In genomic region chr6:122309446-122309960, GRCm38 (mm10) we compare ENCODE assay signal across 8 mouse cellular contexts. TPM values are rescaled to one million over a fixed set of nuclear protein-coding genes. Genes with fewer than 3 reads are reported as not detected.
DNase-seq lines count a peak whose midpoint lies in the region; ATAC-seq and TF ChIP-seq lines count a peak whose summit lies in the region.

No protein-coding gene starts in this region.

- H3K9ac ChIP-seq in hindbrain, postnatal 0 days (replicated peaks; ENCODE audit: low read length): peak overlapping the region; percentile 75
- H3K9ac ChIP-seq in midbrain, embryonic 15.5 days: peak overlapping the region; percentile 80

- ATAC-seq in common myeloid progenitor, adult 5-6 weeks (replicated peaks; ENCODE audit: low read depth, poor library complexity, severe bottlenecking): peak; percentile 8
- no peak for ATAC-seq in hindbrain, postnatal 0 days
- ATAC-seq in midbrain, embryonic 15.5 days (replicated peaks): no peak

- TF ChIP-seq POLR2A in kidney, adult 2 months (IDR thresholded peaks at IDR 0.05; ENCODE audit: low read depth, low read length): no peak

- H3K27me3 ChIP-seq in kidney, adult 2 months (replicated peaks; ENCODE audit: control insufficient read depth, insufficient read depth, low read length): no peaks in the 10 kb centered on the region
- H3K27me3 ChIP-seq in hindbrain, postnatal 0 days (ENCODE audit: insufficient read depth, low read length): no peaks in the 10 kb centered on the region
- H3K27me3 ChIP-seq in midbrain, embryonic 15.5 days (replicated peaks): no peaks in the 10 kb centered on the region

- H3K4me3 ChIP-seq in kidney, adult 2 months (ENCODE audit: insufficient read depth, low read depth, low read length): peak overlapping the region; percentile 86
- peak overlapping the region; percentile 79 for H3K4me3 ChIP-seq in hindbrain, postnatal 0 days (ENCODE audit: low read length)
- H3K4me3 ChIP-seq in midbrain, embryonic 15.5 days: peak overlapping the region; percentile 84

- under 1% methylated on average over 11 of the region's 11 CpGs for WGBS in kidney, adult 2 months
- WGBS in hindbrain, postnatal 0 days: 9% methylated on average over 11 of the region's 11 CpGs
- 12% methylated on average over 11 of the region's 11 CpGs for WGBS in midbrain, embryonic 15.5 days

- peaks cover 6% of the 10 kb centered on the region for H3K36me3 ChIP-seq in kidney, adult 2 months (ENCODE audit: control insufficient read depth, insufficient read depth, low read length)
- peaks cover 15% of the 10 kb centered on the region; the same call in 1 of the 2 replicates for H3K36me3 ChIP-seq in hindbrain, postnatal 0 days (ENCODE audit: insufficient read depth, low read length)
- H3K36me3 ChIP-seq in midbrain, embryonic 15.5 days (replicated peaks): peaks cover 9% of the 10 kb centered on the region; the same call in 1 of the 2 replicates

- intact Hi-C loops in left cerebral cortex, postnatal 36 days (cut with DNase I): loop anchor here (2.0 kb wide), 2 partner anchors 29 to 51 kb away; no protein-coding TSS in a partner anchor

- no peak for TF ChIP-seq CTCF in kidney, adult 2 months (conservative IDR thresholded peaks at IDR 0.05; ENCODE audit: insufficient read depth, insufficient read length, low read depth, low read length)
- TF ChIP-seq CTCF in hindbrain, postnatal 0 days (IDR thresholded peaks at IDR 0.05; ENCODE audit: low read depth): no peak

- peak overlapping the region; percentile 65 for H3K27ac ChIP-seq in kidney, adult 2 months (ENCODE audit: insufficient read depth, low read depth, low read length)
- H3K27ac ChIP-seq in hindbrain, postnatal 0 days: no peak overlapping the region; the same call in 1 of the 2 replicates
- H3K27ac ChIP-seq in midbrain, embryonic 15.5 days: peak overlapping the region; percentile 78

- peak overlapping the region; percentile 84 for H3K4me2 ChIP-seq in hindbrain, postnatal 0 days (ENCODE audit: low read depth, low read length)
- peak overlapping the region; percentile 90 for H3K4me2 ChIP-seq in midbrain, embryonic 15.5 days

- no peak for DNase-seq in kidney, adult 2 months
- DNase-seq in kidney, postnatal 36 days: no peak
- DNase-seq in hindbrain, postnatal 0 days (ENCODE audit: low spot score): no peak
- no peak for DNase-seq in cerebellum, adult 8-10 months
- no peak for DNase-seq in left cerebral cortex, postnatal 36 days (ENCODE audit: low spot score in 2 of 2)
- DNase-seq in right cerebral cortex, postnatal 4 days: no peak

- H3K9me3 ChIP-seq in hindbrain, postnatal 0 days (ENCODE audit: low read length): no peaks in the 10 kb centered on the region
- H3K9me3 ChIP-seq in midbrain, embryonic 15.5 days: no peaks in the 10 kb centered on the region

- peaks cover 13% of the 10 kb centered on the region; the same call in 1 of the 2 replicates for H3K4me1 ChIP-seq in kidney, adult 2 months (ENCODE audit: control insufficient read depth, insufficient read depth, low read length)
- peaks cover 8% of the 10 kb centered on the region; the same call in 1 of the 2 replicates for H3K4me1 ChIP-seq in hindbrain, postnatal 0 days (ENCODE audit: insufficient read depth, low read length)
- H3K4me1 ChIP-seq in midbrain, embryonic 15.5 days: peaks cover 22% of the 10 kb centered on the region

RNA-seq across cellular contexts. Expression of gene M6pr, which starts 1.0 kb away (rescaled TPM):
- polyA plus RNA-seq in kidney, adult 2 months (2012; rRNA removed): 94.4 and 107 TPM in 2 replicates
- total RNA-seq in common myeloid progenitor, adult 5-6 weeks (2017): 309 and 328 TPM in 2 replicates
- total RNA-seq in hindbrain, postnatal 0 days (2014; rRNA removed): 48.5 and 48.8 TPM in 2 replicates
- 46.7 and 48.5 TPM in 2 replicates for polyA plus RNA-seq in hindbrain, postnatal 0 days (2015; fragmentation: Nextera tagmentation; extraction: Ambion mirVana)
- 49.6 and 53.4 TPM in 2 replicates for polyA plus RNA-seq in midbrain, embryonic 15.5 days (2015; fragmentation: Nextera tagmentation; extraction: Ambion mirVana)
- 10 to 100 TPM; 67.7 to 69.8 TPM for total RNA-seq in left cerebral cortex, postnatal 36 days (2021)

RNA-seq across cellular contexts. Expression of gene Klrg1, which starts 26.8 kb away (rescaled TPM):
- 0.08 TPM in 1 of 2 replicates, not detected in the other for polyA plus RNA-seq in kidney, adult 2 months (2012; rRNA removed)
- total RNA-seq in common myeloid progenitor, adult 5-6 weeks (2017): not detected in 2 replicates
- 0.52 TPM in 1 of 2 replicates, not detected in the other for total RNA-seq in hindbrain, postnatal 0 days (2014; rRNA removed)
- 0.74 and 1.3 TPM in 2 replicates for polyA plus RNA-seq in hindbrain, postnatal 0 days (2015; fragmentation: Nextera tagmentation; extraction: Ambion mirVana)
- polyA plus RNA-seq in midbrain, embryonic 15.5 days (2015; fragmentation: Nextera tagmentation; extraction: Ambion mirVana): 1.3 and 1.4 TPM in 2 replicates
- under 1 TPM in 1 of 2 experiments, not detected in 1; 0.30 TPM for total RNA-seq in left cerebral cortex, postnatal 36 days (2021)

RNA-seq across cellular contexts. Expression of gene Phc1, which starts 30.9 kb away (rescaled TPM):
- 27.4 and 39.1 TPM in 2 replicates for polyA plus RNA-seq in kidney, adult 2 months (2012; rRNA removed)
- total RNA-seq in common myeloid progenitor, adult 5-6 weeks (2017): 8.9 and 13.0 TPM in 2 replicates
- total RNA-seq in hindbrain, postnatal 0 days (2014; rRNA removed): 64.0 and 73.6 TPM in 2 replicates
- polyA plus RNA-seq in hindbrain, postnatal 0 days (2015; fragmentation: Nextera tagmentation; extraction: Ambion mirVana): 20.5 and 21.1 TPM in 2 replicates
- polyA plus RNA-seq in midbrain, embryonic 15.5 days (2015; fragmentation: Nextera tagmentation; extraction: Ambion mirVana): 36.1 and 38.6 TPM in 2 replicates
- 10 to 100 TPM; 60.1 to 62.5 TPM for total RNA-seq in left cerebral cortex, postnatal 36 days (2021)
